Mouse (Mus musculus) T-helper 1 cell (primary cell): ENCODE measurements at regions not wholly inside any gene's neighbourhood (a gene's known extent, or its start where the extent isn't known, plus 50 kb on each side); places are given as distances from the start of the nearest gene placed in this dataset.
"Not testable (repeated sequence)": the region's sequence is repeated elsewhere in the genome, so short reads cannot be mapped to it uniquely, and the experiment has no call there.

Experiments used
- in situ Hi-C: fragments of 300-600 bp; cut with MboI, MseI; formaldehyde crosslinking; loops from one replicate; pipeline ENCODE4 v1.15.1; 2025; ENCODE audit warnings: high pct_unique_total_duplicates

GRCm38 (mm10) chr7:77200903-77201302, 971.2 kb downstream of the Agbl1 start:
- in situ Hi-C loops: not testable (repeated sequence)

- in situ Hi-C loops: no loop called here
Observed at GRCm38 (mm10) chr7:77205604-77206003, 975.9 kb downstream of the Agbl1 start.

- in situ Hi-C loops: no loop called here
Observed at GRCm38 (mm10) chr7:77249391-77249790, 1019.7 kb downstream of the Agbl1 start.

GRCm38 (mm10) chr7:77287657-77288056, 1058.0 kb downstream of the Agbl1 start:
- in situ Hi-C loops: no loop called here

- in situ Hi-C loops: no loop called here
Observed at GRCm38 (mm10) chr7:77294984-77295642, 1065.4 kb downstream of the Agbl1 start.

GRCm38 (mm10) chr7:77303227-77303626, 1073.5 kb downstream of the Agbl1 start:
- in situ Hi-C loops: loop anchor here (5.0 kb wide), 1 partner anchor 94 kb away; no protein-coding TSS in a partner anchor

- in situ Hi-C loops: loop anchor here (5.0 kb wide), 1 partner anchor 93 kb away; no protein-coding TSS in a partner anchor
Observed at GRCm38 (mm10) chr7:77303935-77304334, 1074.2 kb downstream of the Agbl1 start.

GRCm38 (mm10) chr7:77305471-77305870, 1075.8 kb downstream of the Agbl1 start:
- in situ Hi-C loops: no loop called here

- in situ Hi-C loops: no loop called here
Observed at GRCm38 (mm10) chr7:77311661-77312060, 1082.0 kb downstream of the Agbl1 start.

- in situ Hi-C loops: no loop called here
Observed at GRCm38 (mm10) chr7:77325140-77325539, 1095.5 kb downstream of the Agbl1 start.

GRCm38 (mm10) chr7:77326836-77327235, 1097.1 kb downstream of the Agbl1 start:
- in situ Hi-C loops: no loop called here

GRCm38 (mm10) chr7:77327516-77327915, 1097.8 kb downstream of the Agbl1 start:
- in situ Hi-C loops: no loop called here

- in situ Hi-C loops: no loop called here
Observed at GRCm38 (mm10) chr7:77338630-77339029, 1108.9 kb downstream of the Agbl1 start.
